Mouse (Mus musculus): Measurements from ENCODE around the gene Krt82. TPM values are rescaled to one million over a fixed set of nuclear protein-coding genes. Genes with fewer than 3 reads are reported as not detected.
"Not testable (repeated sequence)": the region's sequence is repeated elsewhere in the genome, so short reads cannot be mapped to it uniquely, and the experiment has no call there.

The Krt82 gene
- total RNA-seq, 2 experiments from 2014 or later = not detected

DNA sequence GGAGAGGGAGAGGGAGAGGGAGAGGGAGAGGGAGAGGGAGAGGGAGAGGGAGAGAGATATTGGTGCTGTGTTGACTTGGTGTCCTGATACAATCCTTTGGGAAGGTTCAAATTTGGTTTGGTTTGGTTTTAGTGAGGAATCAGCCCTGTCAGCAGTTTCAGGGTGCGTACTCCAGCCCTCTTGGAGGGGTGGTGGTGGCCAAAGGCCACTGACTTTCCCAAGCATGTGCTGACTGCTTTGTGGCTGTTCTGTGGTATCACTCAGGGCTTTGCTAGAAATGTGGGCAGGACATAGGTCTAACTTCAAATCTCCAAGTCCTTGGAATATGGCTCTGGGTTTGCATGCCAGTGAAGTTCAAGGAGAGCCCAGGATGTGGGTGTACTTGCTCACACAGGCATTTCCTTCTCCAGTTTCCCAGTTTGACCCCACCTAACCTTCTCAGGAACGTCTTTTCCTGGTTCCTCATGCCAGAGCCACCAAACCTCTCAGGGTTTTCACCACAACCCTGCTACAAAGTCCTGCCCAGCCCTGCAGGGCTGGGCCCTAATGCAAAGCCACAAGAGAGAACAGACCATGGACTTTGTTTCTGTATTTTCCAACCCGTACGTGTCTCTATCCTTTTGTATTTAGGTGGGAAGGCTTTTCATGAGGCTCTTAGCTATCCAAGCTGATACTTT, 27.8 kb downstream of the Krt82 start:
- no peak for ATAC-seq (replicated peaks; ENCODE audit: poor library complexity, severe bottlenecking)

DNA sequence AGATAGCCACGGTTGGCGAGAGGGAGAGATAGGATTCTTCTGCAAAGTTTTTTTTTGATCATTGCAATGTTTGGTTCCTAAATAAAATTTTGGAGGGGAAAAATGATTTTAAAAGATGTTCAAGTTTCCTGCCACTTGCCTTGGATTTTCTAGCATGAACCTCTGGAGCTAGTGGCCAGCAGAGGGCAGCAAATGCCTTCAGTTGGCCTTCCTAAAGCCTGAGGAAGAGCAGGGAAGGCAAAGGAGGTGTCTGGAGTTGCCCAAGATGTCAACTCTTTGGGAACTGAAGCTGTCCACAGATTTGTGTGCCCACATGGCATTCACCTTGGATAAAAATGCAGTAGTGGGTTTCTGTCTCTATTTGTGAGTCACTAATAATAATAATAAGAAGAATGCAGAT, 30.7 kb downstream of the Krt82 start:
- ATAC-seq (replicated peaks; ENCODE audit: poor library complexity, severe bottlenecking) = no peak; the same call in 1 of the 2 replicates

DNA sequence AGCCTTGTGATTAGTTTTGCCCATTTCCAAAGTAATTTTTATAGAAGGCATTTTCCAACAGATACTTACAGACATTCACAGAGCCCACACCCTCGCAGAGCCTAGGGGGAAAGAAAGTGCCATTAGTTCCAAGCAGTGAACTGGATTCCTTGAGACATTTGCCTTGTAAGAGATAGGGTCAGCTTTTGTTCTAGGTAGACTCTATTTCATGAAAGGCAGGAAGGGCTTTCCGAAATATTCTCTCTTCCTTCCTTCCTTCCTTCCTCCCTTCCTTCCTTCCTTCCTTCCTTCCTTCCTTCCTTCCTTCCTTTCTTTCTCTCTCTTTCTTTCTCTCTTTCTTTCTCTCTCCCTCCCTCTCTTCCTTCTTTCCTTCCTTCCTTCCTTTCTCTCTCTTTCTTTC, 33.3 kb downstream of the Krt82 start, which contains the start of gene Gm49425:
Gm49425 (minus strand) TSS at position 101 of the 400 bp plus-strand sequence.
- ATAC-seq (replicated peaks; ENCODE audit: poor library complexity, severe bottlenecking) = not testable (repeated sequence)

DNA sequence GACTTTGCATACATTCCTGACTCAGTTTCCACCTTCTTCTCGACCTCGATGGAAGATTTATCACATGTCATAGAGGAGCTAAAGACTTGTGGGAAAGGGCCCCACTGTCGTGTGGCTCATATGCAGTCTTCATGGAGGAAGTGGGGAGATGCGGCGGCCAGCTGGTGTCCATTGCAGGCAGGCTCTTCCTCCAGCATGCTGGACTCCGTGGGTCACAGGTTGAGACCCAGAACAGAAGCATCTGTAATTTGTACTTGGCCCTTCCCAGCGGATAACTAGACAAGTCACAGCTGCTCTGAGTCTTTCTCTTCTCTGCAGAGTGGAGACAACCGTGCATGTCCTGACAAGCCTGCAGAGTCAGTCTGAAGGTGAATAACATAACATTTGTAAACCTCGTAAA, 42.2 kb downstream of the Krt82 start:
- no peak for ATAC-seq (replicated peaks; ENCODE audit: poor library complexity, severe bottlenecking)

DNA sequence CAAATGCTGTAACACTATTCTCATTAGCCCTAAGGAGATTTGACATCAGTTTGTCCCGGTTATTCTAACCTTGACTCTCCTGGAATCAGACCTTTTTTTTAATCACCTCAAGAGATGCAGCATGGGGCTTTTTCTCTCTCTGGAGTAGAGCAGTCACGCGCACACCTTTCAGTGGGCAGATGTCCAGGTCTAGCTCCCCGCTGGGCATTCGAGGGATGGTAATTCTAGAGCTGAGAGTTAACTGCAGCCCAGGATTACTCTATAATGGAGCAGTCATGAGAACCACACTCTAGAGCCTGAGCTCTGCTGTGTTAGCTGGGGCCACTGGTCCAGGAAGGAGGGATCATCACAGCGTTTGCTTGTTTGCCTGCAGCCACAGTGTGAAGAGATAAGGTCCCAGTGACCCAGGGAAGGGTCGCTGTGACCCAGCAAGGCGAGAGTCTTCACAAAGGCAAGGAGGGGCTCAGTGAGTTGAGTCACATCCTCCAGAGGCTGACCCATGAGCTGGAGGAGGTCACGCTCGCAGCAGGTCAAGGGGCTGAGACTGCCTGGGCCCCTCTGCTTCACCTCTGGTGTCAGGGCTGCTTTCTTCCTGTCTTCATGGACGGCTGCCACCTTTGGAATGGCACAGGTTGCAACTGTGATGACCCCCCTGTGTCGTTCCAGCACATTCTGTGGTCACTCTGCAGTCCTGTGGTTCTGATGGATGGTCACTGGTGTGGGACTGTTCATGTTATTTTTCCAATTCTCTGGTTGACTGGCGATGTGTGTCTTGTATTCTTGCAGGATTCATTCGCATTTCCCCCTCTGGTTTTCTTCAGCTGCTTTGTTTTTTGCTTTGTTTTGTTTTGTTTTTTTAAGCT, 43.3 kb downstream of the Krt82 start:
- ATAC-seq (replicated peaks; ENCODE audit: poor library complexity, severe bottlenecking) = no peak

DNA sequence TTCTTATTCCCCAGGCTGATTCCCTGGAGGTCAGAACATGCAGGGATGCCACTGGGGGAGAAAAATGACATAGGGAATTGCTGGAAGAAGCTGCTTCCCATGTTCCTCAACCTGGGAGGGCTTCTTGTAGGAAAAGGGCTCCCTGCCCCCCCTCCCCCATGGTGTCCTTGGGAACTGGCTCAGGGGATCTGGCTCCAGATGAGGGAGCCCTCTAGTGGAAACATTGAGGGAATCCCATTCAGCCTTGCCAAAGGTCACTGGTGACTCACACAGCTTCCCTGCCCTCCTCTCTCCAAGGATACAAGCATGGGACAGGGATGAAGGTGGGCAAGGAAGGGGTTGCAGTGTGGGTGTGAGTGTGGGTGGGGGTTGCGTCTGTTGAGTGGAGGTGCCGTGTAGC, 53.3 kb downstream of the Krt82 start:
- no peak; the same call in 1 of the 2 replicates for ATAC-seq (replicated peaks; ENCODE audit: poor library complexity, severe bottlenecking)

DNA sequence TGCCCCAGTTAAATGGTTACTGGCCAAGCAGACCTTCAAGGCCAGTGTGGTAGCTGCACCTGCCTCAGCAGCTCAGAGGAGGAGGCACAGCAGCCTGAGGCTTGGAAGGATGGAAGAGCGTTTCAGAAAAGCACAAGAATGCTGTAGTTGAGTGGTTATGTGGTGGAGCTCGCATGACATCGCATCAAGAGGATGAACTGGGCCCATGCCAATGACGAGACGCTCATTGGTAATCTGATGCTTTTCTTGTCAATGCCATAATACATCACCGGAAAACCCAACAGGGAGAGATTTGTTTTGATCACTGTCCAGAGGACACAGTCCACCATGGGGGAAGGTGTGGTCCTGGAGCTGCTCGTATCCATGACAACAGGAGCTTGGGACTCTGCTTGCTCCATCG, 55.2 kb downstream of the Krt82 start:
- ATAC-seq (replicated peaks; ENCODE audit: poor library complexity, severe bottlenecking) = no peak

DNA sequence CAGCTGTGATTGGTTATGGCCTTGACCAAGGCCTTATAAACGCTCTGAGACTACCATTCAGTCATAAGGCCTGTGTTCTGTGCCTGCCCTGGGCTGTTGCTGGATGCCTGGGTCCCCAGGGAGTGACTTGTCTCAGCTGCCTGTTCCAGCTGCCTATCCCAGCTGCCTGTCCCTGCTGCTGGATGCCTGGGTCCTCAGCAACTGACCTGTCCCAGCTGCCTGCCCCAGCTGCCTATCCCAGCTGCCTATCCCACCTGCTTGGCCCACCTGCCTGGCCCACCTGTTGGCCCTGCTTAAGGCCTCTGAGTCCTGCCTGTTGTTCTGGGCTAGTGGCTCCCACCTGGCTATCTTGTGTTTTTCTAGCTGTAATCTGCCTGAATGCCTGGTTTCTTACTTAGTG, 56.3 kb downstream of the Krt82 start:
- ATAC-seq (replicated peaks; ENCODE audit: poor library complexity, severe bottlenecking) = no peak

DNA sequence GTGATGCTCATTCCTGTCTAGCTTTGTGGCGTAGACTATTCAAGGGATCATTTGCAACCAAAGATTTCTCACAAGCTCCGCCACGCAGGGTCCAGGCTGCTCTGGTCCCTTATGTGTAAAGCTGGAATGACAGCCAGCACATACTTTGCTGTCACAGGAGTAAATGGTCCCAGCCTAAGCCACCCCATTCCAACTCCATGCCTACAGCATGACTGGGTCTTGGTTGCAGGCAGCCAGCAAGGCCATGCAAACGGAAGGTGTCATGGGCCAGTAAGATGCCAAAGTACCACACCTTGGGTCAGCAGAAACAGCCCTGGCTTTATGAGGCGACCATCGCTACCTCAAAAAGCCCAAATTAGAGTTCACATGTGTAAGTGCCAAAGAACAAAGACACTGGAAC, 56.8 kb downstream of the Krt82 start:
- ATAC-seq (replicated peaks; ENCODE audit: poor library complexity, severe bottlenecking) = no peak

DNA sequence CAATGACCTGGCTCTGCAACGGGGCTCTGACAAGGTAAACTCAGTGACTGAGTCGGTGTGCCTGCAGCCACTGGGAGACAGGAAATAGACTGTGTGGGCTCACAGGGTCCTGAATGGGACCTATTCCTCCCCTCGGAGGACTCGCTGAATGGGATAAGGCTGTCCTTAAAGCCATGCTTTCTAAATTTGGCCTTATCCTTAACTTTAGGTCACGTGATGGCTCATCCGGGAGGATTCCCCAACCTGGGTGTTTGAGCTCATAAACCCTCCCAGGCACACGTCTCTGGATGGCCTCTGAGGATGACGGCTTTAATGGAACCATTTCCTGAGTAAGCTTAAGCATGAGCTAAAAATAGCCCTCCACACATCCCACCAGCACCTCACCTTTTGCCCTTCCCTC, 57.7 kb downstream of the Krt82 start:
- no peak for ATAC-seq (replicated peaks; ENCODE audit: poor library complexity, severe bottlenecking)

DNA sequence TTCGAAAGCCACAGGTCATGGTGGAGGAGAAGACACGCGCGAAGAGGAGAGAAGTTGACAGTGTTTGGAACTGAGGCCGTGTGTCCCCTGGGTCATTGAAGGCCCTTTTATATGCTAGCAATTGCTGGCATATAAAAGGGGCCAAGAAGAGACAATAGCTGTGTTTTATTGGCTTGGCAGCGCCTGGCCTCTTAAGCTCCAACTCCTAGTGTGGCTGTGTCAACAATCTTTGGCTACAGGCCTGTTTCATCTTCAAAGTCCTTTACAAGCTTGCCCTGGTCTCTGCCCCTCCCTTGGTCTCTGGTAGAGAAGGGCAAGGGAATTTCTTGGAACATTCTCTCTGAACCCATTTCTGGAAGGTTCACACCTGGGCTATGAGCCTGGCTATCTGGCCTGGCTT, 59.0 kb downstream of the Krt82 start, which contains the start of gene Krt83:
Krt83 (minus strand) TSS at position 82 of the 400 bp plus-strand sequence.
- ATAC-seq (replicated peaks; ENCODE audit: poor library complexity, severe bottlenecking) = no peak

Other genes with a start within 250 kb of the Krt82 start
- 3.2 and 4.2 TPM in 2 replicates for gene Krt80, start 180.5 kb downstream of the Krt82 start, total RNA-seq (2014; fragmentation: Nextera tagmentation)
- 1.2 and 1.3 TPM in 2 replicates for gene Krt80, start 180.5 kb downstream of the Krt82 start, total RNA-seq (2017)
- gene Krt7, start 139.6 kb downstream of the Krt82 start, total RNA-seq (2014; fragmentation: Nextera tagmentation) = 0.21 and 0.67 TPM in 2 replicates
- 0.39 TPM in 1 of 2 replicates, not detected in the other for gene Krt7, start 139.6 kb downstream of the Krt82 start, total RNA-seq (2017)
- not detected in 2 replicates for gene Krt87, start 111.9 kb downstream of the Krt82 start, total RNA-seq (2014; fragmentation: Nextera tagmentation)
- not detected in 2 replicates for gene Krt87, start 111.9 kb downstream of the Krt82 start, total RNA-seq (2017)
- not detected in 2 replicates for gene Krt88, start 102.9 kb downstream of the Krt82 start, total RNA-seq (2014; fragmentation: Nextera tagmentation)
- not detected in 2 replicates for gene Krt88, start 102.9 kb downstream of the Krt82 start, total RNA-seq (2017)
- gene Krt81, start 86.9 kb downstream of the Krt82 start, total RNA-seq (2014; fragmentation: Nextera tagmentation) = not detected in 2 replicates
- gene Krt81, start 86.9 kb downstream of the Krt82 start, total RNA-seq (2017) = not detected in 2 replicates
- not detected in 2 replicates for gene Krt86, start 77.2 kb downstream of the Krt82 start, total RNA-seq (2014; fragmentation: Nextera tagmentation)
- gene Krt86, start 77.2 kb downstream of the Krt82 start, total RNA-seq (2017) = not detected in 2 replicates
- gene Krt83, start 59.2 kb downstream of the Krt82 start, total RNA-seq (2014; fragmentation: Nextera tagmentation) = not detected in 2 replicates
- gene Krt83, start 59.2 kb downstream of the Krt82 start, total RNA-seq (2017) = 0.34 TPM in 1 of 2 replicates, not detected in the other
- gene Gm49425, start 33.4 kb downstream of the Krt82 start, total RNA-seq (2014; fragmentation: Nextera tagmentation) = not detected in 2 replicates
- not detected in 2 replicates for gene Gm49425, start 33.4 kb downstream of the Krt82 start, total RNA-seq (2017)
- gene Krt84, start 17.8 kb downstream of the Krt82 start, total RNA-seq (2014; fragmentation: Nextera tagmentation) = not detected in 2 replicates
- gene Krt84, start 17.8 kb downstream of the Krt82 start, total RNA-seq (2017) = not detected in 2 replicates
- gene Krt90, start 12.3 kb upstream of the Krt82 start, total RNA-seq (2014; fragmentation: Nextera tagmentation) = not detected in 2 replicates
- not detected in 2 replicates for gene Krt90, start 12.3 kb upstream of the Krt82 start, total RNA-seq (2017)
- not detected in 2 replicates for gene Krt75, start 23.2 kb upstream of the Krt82 start, total RNA-seq (2014; fragmentation: Nextera tagmentation)
- not detected in 2 replicates for gene Krt75, start 23.2 kb upstream of the Krt82 start, total RNA-seq (2017)
- gene Gm5414, start 77.5 kb upstream of the Krt82 start, total RNA-seq (2014; fragmentation: Nextera tagmentation) = not detected in 2 replicates
- gene Gm5414, start 77.5 kb upstream of the Krt82 start, total RNA-seq (2017) = not detected in 2 replicates
- gene Gm5478, start 96.7 kb upstream of the Krt82 start, total RNA-seq (2014; fragmentation: Nextera tagmentation) = not detected in 2 replicates
- not detected in 2 replicates for gene Gm5478, start 96.7 kb upstream of the Krt82 start, total RNA-seq (2017)
- not detected in 2 replicates for gene Krt6b, start 129.6 kb upstream of the Krt82 start, total RNA-seq (2014; fragmentation: Nextera tagmentation)
- gene Krt6b, start 129.6 kb upstream of the Krt82 start, total RNA-seq (2017) = not detected in 2 replicates
- not detected in 2 replicates for gene Krt6a, start 143.6 kb upstream of the Krt82 start, total RNA-seq (2014; fragmentation: Nextera tagmentation)
- gene Krt6a, start 143.6 kb upstream of the Krt82 start, total RNA-seq (2017) = not detected in 2 replicates
- gene Krt5, start 162.2 kb upstream of the Krt82 start, total RNA-seq (2014; fragmentation: Nextera tagmentation) = not detected in 2 replicates
- not detected in 2 replicates for gene Krt5, start 162.2 kb upstream of the Krt82 start, total RNA-seq (2017)
- not detected in 2 replicates for gene Krt71, start 192.4 kb upstream of the Krt82 start, total RNA-seq (2014; fragmentation: Nextera tagmentation)
- not detected in 2 replicates for gene Krt71, start 192.4 kb upstream of the Krt82 start, total RNA-seq (2017)
- not detected in 2 replicates for gene Krt72, start 235.8 kb upstream of the Krt82 start, total RNA-seq (2014; fragmentation: Nextera tagmentation)
- not detected in 2 replicates for gene Krt72, start 235.8 kb upstream of the Krt82 start, total RNA-seq (2017)